Mouse (Mus musculus): ENCODE measurements around the gene Parp1.

DNA sequence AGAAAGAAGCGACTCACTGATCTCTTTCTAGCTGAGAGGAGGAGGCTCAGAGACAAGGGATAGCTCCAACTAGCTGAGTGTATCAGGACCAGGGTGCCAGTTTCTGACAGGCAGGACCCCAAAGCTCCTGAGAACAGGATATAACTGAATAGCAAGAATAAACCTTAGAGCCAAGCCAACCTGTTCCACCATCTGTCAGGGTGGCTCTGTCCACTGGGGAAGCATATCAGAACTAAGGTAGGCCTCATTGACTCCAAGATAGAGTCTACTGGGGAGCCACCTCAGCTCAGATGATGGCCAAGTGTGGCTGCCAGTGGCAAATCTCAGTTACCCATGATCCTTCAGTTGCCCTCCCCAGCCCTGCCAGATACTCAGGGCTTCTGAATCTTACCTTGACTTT, 43.4 kb upstream of the Parp1 start:
- TF ChIP-seq CTCF (IDR thresholded peaks at IDR 0.05; ENCODE audit: control insufficient read depth, insufficient read depth, insufficient replicate concordance, low read depth, low read length) (no peak), POLR2A (IDR thresholded peaks at IDR 0.05; ENCODE audit: control insufficient read depth, low read depth, low read length) (no peak)
